Mouse (Mus musculus) heart, adult 11 months (tissue): ENCODE results near the gene Mei1.

ENCODE experiments used
- DNase-seq: peaks from one replicate; pipeline ENCODE4 v3.0.0; 2022

The Mei1 gene

DNA sequence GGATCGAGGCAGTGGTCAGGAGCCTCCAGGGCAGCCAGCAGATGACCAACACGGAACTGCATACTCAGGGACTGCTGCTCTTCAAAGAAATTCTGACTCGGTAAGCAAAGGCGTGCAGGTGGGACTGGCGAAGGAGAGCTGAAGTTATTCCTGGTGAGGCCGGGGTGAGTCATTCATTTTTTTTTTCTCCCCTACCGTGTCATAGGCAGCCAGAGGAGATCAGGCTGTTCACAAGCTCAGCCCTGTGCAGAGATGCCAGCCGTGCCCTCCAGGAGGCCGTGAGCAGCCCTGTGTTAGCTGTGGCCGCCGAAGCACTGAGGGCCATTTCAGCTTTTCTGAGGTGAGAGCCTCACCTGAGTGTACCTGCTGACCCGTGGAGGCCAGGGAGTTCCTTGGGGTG, 16.3 kb downstream of the Mei1 start:
- peak; percentile 80 for DNase-seq

DNA sequence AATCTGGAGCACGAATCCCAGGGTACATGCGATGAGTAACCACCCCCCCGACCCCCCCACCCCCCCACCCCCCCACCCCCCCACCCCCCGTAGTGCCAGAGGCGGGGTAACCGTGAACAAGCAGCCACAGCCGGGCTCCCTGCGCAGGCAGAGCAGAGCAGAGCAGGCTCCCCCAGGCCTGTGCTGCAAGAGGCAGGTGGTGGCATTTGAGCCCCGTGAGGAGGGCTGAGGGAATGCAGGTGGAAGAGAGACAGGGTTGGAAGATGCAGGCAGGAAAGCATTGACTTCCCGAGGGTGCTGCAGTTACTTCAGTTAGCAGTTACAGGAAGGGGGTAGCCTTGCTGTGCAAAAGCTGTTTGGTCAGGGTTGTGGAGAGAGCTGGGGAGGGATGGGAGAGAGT, 17.5 kb downstream of the Mei1 start:
- DNase-seq = no peak

DNA sequence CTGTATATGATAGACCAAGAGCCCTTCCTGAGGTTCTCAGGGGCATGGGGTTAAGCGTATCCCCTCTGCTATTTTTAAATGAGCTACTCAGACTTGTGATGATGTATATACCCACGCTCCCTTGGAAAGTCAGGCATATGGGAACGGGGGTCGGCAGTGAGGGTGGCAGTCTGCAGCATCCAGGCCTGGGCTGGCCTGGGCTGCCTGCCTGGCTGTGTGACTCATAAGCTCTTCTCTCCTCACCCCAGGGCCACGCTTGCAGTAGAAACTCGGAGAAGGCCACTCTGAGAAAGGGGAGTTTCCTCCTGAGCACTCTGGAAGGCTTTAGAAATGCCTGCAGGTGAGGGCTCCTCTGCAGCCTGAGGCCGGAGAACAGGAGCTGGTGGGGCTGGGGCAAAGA, 21.3 kb downstream of the Mei1 start:
- no peak for DNase-seq

DNA sequence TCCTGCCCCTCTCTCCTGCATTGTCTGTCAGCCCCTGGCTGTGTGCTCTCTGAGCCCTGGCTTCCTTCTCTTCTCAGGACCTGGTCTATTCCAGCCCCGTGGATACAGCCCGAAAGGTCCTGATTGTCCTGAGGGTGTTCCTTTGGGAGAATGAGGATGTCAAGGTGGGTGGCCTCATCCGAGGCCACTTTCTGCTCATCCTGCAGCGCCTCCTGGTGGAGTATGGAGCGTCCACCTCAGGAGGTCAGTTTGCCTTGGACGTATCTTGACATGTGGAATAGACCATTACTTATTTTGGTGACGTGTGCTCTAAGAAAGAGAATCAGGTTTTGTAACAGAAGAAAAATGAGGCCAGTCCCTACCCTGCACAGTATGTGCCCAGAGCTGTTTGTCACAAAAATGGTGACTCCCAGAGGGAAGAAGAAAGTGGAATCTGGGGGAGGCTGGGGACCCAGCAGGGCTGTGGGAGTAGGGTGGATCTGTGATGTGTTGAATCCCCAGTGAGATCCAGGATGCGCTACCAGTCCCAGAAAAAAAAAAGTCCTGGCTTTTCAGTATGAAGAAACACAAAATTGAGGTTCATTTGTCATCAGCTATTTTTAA, 37.3 kb downstream of the Mei1 start:
- DNase-seq = no peak

DNA sequence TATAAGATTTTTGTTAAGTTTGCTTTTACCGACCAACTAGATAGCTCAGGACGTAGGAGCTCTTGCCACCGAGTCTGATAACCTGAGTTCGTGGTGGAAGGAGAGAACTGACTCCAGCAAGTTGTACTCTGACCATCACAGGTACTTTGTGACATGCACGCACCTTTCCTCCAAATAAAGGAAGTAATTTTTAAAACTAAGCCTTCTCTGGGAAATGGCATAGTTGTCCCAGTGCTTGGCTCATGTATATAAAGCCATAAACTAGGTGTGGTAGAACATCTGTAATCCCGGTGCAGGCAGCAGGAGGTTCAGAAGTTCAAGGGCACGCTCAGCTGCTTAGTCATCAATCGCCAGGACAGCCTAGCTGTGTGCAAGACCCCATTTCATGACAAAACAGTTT, 50.7 kb downstream of the Mei1 start:
- no peak for DNase-seq

DNA sequence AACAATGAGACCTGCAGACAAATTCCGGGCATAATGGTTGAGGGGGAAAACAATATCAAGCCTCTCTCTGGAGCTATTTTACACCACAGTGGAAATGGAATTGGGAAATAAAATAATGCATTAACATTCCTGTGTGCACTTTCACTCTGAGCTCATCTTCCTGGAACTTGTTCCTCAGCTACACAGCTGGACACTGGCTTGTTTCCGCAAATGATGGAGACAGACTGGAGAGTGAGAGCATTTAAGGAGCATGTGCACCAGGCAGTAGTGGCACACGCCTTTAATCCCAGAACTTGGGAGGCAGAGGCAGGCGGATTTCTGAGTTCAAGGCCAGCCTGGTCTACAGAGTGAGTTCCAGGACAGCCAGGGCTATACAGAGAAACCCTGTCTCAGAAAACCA, 56.9 kb downstream of the Mei1 start:
- peak; percentile 94 for DNase-seq

DNA sequence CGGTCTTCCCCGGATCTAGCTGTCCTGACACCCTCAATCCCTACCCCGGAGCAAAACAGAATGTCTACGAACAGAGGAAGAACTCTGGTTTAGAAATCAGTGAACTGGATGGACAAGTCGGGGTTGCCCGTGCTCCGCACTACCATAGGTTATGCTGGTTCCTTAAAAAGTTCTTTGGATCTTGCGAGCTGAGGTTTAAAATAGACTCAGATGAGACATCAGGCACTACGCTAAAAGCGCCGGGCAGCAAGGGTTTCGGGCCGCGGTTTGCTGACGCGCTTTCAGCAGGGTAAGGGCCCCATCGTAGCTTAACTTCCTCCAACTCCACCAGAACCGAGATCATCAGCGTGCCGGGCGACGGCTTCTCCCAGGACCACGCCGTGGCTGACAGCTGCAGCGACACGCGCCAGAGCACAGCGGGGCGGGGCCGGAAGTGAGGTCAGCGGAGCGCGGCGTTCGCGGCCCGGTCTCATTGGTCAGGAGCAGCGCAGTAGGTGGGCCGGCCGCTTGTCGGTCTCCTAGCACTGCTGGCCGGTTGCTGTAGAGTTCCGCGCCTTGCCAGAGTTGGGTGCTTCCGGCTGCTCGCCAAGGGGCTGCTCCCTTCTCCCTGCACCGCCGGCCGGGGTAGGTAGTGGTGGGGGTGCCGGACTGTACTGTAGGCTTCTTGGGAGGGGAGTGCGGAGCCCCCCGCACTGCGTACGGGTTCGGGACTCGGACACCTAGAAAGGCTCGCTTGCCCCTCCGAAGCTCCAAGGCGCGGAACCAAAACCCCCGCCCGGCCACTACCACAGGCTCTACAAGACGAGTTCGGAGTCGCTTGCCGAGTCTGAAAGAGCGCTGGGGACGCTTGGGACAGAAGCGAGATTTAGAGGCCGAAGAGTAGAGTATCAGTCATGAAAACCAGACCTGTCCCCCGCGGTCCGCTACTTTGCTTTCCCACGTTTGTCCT, 57.9 kb downstream of the Mei1 start, which contains the start of gene Ccdc134:
TSS of gene Ccdc134 (plus strand) at position 497 of the 949 bp plus-strand sequence.
- DNase-seq = peak; percentile 100

DNA sequence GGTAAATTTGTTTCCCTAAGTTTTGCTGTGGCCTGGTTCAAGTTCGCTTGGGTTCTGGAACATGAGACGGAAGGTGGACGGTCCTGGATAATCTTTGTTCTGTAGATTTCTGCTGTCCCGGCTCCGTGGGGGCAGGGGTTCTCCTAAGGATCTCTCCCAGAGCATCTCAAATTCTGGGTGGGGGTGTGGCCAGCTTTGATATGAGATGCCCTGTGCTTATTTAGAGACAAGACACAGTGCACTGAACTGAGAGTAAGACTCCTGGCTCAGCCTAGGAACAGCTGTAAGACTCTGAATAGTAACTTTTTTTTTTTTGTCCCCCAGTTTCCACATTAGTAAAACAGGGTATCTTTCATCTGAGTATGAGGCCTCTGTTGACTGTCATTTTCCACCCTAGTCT, 58.6 kb downstream of the Mei1 start:
- no peak for DNase-seq

DNA sequence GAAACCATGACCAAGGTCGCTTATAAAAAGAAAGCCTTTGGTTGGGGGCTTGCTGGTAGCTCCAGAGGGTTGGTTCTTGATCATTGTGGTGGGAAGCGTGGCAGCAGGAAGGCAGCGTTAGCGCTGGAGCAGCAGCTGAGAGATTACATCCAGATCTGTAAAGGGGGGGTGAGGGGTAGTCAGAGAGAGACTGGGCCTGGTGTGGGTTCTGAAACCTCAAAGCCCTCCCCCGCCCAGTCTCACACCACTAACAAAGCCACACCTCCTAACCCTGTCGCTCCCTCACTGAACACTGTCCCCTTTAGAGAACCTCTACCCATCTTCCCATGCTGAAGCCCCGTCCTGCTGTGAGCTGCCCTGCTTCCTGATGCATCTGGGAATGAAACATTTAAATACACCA, 60.8 kb downstream of the Mei1 start:
- DNase-seq = no peak

DNA sequence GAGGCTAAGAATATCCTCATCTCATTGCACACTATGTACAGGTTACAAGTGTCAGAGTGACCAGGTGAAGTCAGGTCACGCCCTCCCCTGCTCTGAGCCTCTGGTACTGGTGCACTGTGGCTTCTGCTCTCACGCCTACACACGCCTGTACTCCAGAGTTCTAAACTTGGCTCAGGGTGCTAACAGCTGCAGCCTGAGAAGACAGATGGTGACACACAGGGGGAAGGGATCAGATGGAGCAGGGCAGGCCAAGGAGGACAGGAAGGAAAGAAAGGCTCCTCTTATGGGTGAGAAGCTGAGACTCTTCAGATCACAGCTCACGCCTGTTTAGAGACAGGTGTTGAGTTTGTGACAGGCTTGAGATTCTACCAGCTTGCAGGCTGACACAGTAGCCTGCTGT, 65.6 kb downstream of the Mei1 start:
- DNase-seq = peak; percentile 95

DNA sequence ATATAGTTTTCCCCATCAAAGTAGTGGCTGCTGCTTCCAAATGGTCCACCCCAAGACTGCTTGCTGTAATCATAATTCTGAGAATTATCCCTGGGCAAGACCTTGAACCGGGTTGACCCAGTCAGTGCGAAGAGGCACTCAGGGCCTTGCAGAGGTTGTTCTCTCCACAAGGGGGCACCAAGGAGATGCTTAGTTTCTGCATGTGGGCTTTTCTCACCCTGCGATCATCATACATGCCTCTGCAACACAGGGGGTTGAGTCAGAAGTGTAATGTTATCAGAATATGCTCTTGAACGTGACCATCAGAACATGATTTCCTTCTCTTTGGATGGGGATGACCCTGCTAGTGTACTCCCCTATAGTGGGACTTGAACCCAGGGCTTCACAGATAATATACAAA, 68.8 kb downstream of the Mei1 start:
- DNase-seq = peak; percentile 94

DNA sequence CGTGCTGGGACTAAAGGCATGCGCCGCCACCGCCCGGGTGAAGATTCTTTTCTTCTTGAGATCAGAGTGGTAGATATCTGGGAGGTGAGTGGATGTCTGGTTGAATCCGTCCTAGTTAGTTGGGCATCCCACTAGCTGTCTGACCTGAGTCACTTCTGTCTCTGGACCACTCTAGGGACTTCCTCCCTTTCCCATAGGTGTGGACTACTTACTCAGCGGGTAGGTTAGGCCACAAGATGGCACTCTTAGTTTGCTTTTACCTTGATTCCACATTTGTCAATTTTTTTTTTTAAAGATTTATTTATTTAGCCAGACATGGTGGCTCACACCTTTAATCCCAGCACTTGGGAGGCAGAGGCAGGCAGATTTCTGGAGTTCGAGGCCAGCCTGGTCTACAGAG, 69.4 kb downstream of the Mei1 start:
- no peak for DNase-seq

DNA sequence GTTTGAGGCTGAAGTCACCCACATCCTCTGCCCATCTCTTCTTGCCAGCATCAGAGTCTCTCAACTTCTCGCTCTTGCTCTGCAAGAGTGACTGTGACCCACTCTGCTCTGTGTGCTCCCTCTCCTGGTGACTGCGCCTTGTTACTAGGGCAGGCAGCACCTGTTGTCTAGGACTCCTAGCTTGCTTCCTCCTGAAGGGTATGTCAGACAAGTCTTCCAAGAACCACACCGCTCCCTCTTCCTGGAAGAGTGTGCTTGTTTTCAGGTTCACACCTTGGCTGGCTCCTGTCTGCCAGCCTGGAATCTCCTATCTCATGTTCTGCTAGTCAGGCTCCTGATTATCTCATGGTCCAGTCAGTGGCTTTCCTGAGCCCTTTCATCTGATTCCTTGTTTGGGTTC, 70.6 kb downstream of the Mei1 start:
- no peak for DNase-seq

DNA sequence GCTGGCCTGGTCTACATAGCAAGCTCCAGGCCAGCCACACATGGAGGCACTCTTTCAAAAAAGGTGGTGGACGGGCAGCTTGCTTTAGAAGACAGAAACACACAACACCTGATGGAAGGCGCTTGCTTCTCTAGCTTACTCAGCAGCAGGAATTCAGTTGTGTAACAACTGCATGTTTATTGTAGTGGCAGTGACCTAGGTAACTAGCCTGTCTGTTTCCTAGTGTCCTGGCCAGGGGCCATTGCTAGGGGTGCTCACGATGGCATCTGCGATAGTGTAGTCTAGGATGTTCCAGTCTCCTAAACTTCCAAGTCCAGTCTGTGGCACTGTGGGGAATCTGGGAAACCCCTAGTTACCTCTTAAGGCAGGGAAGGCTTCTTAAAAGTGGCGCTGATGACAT, 74.4 kb downstream of the Mei1 start:
- no peak for DNase-seq

DNA sequence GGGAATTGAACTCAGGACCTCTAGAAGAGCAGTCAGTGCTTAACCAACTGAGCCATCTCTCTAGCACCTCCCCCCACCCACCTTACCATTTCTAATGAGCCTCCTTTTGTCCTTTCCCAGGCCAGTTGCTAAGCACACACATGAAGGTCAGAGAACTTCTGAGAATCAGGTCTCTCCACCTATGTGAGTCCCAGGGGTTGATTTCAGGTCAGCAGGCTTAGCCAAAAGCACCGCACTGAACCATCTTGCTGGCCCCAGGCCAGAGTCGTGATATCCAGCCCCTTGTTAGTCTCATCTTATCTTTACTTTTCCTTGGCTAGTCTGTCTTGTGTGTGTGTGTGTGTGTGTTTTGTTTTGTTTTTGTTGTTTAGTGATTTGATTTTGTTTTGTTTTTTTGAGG, 75.6 kb downstream of the Mei1 start:
- no peak for DNase-seq

DNA sequence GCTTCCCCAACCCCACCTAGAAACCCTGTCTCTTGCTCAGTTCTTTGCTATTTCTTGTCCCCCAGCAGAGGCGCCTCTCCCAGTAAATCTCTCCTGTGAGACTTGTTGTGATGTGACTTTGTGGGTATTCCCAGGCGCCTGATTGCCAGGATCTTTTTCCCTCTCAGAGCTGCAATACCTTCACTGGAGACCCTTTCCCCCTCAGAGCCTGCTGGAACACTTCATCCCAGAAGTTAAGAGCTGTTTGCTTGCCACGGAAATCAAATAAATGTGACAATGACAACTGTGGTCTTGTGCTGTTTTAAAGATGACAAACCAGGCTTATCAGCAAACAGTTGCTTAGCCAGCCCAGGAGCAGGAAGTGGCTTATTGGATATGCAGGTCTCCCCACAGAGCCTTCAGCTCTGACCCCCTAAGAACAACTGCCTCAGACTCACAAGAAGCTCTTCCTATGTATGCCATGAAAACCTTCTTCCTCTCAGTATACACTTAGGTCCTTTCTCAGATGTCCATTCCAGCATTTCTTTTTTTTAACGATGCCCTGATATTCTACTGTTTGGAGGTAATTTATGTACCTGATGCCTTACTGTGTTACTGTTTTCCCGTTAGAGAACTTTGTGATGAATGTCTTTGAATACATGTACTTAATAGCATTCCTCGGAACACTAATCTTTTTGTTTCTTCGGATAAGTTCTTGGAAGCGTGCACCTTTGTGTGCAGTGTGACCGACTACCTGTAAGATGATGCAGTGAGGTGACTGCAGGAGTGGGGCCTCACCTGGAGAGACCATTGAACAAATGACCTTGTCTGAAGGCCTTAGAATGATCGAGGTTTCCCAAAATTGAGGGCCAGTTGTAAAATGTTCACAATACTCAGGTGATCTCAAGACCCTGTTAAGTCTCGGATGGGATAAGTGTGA, 76.3 kb downstream of the Mei1 start:
- DNase-seq = no peak

DNA sequence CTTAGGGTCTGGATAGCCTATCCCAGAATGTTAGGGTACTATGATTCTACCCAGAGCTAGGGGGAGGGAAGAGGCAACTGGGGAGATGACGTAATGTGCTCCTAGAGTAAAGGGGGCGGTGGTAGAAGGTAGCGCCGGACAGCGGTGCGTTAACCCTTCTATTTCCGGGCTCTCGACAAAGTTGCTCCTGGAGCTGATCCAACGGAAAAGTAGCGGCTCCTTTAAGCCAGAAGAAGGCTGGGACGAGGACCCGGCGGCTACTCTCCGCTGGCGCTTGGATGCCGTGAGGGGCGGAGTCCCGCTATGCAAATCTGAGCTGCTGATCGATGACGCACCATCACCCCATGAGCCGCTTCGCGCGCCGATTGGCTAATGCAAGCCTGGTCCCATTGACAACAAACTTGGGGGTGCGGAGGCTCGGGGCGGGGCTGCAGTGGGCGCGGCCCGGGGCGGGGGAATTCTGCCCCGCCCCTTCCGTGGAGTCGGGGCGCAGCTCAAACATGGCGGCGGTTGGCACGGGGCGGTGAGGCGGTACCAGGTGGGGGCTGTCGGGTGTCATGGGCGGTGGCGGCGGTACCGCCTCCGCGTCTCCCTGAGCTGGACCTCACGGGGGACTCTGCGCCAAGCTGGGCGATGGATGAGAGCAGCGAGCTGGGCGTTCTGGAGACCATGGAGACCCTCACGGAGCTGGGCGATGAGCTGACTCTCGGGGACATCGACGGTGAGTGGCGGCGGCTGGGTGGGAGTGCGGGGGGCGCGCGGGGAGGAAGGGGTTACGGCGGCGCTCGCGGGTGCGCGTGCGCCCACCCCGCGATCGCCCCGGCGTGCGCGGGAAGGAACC, 77.2 kb downstream of the Mei1 start, which contains the start of gene Srebf2:
TSS of gene Srebf2 (plus strand) at position 412 of the 841 bp plus-strand sequence.
- peak; percentile 100 for DNase-seq

DNA sequence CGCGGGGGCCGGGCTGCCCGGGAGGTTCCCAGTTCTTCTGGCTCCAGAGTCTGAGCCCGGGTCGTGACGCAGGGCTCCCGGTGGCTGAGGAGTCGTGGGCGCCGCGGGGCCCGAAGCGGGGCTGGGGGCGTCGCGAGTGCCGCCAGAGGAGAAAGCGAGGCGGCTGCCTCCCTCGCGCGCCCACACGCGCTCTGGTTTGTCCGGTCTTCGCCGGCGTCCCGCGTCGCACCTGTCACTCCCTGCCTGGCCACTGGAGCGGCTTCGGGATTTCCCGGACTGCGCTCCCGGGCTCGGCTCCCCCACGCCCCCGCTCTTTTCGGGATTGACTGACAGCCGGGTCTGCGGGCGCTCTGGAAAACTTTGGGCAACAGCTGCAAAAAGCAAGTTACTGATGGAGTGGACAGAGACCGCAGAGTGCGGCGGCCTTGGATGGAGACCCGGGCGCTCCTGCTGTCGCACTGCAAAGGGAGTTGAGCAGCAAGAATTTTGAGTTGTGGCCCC, 77.9 kb downstream of the Mei1 start:
- no peak for DNase-seq

DNA sequence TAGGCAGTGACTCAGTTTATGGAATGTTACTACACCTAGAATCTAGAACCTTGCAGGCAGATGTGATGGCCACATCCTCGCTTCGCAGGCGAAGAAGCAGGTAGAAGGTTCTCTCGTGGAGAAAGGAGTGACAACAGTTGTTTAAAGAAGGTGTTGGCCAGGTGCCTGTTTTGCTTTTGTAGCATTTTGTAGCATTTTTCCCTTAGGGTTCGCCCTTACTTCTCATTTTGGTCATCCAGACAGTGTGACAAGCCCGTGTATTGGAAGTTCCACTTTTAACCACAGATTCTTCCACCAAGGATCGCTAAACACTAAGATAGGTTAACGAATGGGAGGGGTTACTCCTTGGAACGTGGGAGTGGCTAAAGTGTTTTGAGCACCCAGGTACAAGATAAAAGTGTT, 78.7 kb downstream of the Mei1 start:
- no peak for DNase-seq

DNA sequence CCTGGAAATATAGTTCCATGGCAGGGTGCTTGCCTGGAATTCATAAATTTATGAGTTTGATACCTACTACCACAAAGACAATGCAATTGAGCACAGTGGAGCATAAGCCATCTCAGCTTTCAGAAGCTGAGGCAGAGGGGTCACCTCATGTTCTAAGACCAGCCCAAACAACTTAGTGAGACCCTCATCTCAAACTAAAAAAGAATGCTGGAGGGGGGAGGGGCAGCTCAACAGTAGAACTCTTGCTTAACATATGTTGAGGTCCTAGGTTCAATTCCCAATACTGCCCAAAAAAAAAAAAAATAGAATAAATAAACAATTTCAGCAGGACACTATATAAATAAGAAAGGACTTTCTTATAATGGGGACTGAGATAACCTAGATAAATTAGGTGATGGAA, 80.2 kb downstream of the Mei1 start:
- DNase-seq = no peak

DNA sequence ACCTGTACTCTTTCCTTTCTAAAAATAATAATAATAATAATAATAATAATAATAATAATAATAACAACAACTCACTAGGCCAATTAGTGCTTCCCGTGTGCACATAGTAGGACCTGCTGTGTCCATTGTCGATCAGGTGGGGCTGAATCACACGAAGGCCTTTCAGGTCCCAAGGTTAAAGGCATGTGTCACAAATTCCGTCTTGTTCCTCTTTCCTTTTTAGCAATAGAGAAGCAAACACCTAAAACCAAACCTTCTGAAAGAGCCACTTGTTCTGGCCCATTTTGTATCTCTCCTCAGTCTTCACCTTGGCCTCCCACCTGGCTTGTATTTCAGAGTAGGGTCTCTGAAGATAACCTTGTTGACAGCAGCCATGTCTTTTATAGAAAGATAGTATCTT, 81.4 kb downstream of the Mei1 start:
- DNase-seq = no peak

DNA sequence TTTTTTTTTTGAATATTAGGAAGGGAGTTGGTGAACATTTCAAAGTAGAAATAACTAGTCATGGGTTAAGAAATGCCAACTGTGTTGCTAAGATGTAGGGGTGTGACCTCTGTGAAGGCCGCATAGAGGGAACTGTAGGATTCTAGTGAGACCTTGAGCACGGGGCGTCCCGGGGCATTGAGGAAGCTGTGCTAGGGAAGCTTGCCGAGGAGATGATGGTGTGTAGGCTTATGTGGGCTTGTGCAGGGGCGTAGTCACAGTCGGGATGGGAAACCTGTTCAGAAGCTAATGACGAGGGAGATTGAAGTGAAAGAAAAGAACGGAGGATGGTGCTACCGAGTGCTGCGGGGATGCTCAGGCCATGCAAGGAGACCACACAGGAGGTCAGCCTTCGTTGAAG, 82.2 kb downstream of the Mei1 start:
- DNase-seq = no peak
